Mouse (Mus musculus) heart, postnatal 14 days (tissue): Measurements from ENCODE around the gene Mettl6. TPM values are rescaled to one million over a fixed set of nuclear protein-coding genes. Genes with fewer than 3 reads are reported as not detected.
"Not testable (repeated sequence)": the region's sequence is repeated elsewhere in the genome, so short reads cannot be mapped to it uniquely, and the experiment has no call there.

Source experiments
- DNase-seq, 2 experiments: peaks; one replicate each; pipeline ENCODE4 v3.0.0; 2021 to 2022
- intact Hi-C: fragments of 180-260 bp; cut with DNase I; formaldehyde crosslinking; loops from one replicate; pipeline ENCODE4 v1.15.1; 2025
- total RNA-seq, 2 experiments: library from RNA; stranded (reverse); gene quantifications; 2 replicates each; pipeline ENCODE4 v1.2.3; 2021

The Mettl6 gene
- total RNA-seq, 2 experiments from 2014 or later: 11.6 to 12.3 TPM

DNA sequence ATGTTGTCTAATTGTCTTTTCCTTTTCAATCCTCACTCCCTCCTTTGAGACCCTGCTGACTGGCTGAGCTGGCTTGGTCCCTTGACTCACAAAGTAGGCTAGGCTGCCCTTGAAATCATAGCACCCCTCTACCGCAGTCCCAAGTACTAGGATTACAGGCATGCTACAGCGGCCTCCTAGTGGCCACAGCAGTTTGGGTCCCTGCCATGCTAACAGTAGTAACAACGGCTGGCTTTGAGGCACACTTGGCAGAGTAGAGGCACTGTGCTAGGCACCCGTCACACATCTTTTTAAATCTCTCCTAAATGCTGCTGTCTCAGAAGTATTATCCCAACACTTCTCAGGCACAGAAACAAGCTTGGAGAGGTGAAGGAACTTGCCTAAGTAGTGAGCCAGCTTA, 8.4 kb downstream of the Mettl6 start:
- intact Hi-C loops: no loop called here
- DNase-seq: no peak

DNA sequence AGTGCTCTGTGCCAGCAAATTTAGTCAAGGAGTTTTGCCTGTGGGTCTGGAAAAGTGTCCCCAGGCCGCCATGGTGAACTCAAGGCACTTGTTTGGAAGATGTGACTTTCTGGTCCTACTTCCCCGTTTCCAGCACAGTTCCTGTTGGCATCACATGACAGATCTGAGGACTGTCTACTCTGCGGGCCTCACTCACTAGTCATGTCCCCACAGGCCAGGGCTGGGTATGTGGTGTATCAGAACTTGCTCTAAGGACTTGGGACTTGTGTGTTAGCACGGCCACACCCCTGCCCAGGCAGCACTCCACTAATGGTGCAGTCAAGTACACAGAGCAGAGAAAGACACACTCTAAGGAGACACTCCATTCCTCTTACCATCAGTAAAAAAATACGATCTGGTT, 12.4 kb downstream of the Mettl6 start:
- intact Hi-C loops: no loop called here
- no peak for DNase-seq

DNA sequence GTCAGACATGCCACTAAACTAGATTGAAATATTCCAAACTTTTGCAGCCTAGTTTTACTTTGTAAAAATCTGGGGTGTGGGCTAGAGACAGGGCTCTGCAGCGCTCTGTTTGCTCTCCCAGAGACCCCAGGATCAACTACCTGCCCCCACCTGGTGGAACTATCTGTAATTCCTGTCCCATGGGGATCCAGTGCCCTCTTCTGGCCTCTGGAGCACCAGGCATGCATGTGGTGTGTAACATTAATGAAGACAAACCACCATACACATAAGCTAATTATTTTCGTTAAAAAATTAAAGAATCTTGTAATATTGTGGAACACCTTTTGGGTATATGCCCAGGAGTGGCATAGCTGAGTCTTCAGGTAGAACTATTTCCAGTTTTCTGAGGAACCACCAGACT, 21.5 kb downstream of the Mettl6 start:
- intact Hi-C loops: loop anchor here (2.0 kb wide), 1 partner anchor 110 kb away; no protein-coding TSS in a partner anchor
- no peak for DNase-seq

DNA sequence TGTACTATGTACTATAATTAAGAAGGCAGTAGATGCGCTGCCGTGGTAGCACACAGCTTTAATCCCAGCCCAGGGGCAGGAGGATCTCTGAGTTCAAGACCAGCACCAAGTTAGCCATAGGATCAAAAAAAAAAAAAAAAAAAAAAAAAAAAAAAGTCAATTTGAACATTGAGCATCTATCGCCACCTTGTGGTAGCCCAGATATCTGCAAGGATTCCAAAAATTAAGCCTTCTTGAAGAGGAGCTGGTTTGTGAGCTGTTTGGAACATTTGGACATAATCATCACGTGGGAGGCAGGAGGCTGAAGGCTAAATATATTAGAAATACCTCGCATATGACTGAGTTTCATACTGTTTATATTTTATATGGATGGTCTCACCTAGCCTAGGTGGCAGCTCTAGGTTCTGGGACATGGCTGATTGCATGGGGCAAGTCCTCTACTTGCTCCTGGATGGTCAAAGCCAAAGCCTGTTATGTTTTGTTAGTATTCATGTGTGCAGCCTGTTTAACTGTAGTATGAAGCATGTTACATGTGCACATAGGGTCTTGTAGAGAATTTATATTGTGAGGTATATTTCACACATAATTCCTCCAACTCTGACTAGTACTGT, 22.3 kb downstream of the Mettl6 start:
- intact Hi-C loops: loop anchor here (1.0 to 2.0 kb wide), 2 partner anchors 86 to 110 kb away; no protein-coding TSS in a partner anchor
- DNase-seq: peak; percentile 48 to 76

DNA sequence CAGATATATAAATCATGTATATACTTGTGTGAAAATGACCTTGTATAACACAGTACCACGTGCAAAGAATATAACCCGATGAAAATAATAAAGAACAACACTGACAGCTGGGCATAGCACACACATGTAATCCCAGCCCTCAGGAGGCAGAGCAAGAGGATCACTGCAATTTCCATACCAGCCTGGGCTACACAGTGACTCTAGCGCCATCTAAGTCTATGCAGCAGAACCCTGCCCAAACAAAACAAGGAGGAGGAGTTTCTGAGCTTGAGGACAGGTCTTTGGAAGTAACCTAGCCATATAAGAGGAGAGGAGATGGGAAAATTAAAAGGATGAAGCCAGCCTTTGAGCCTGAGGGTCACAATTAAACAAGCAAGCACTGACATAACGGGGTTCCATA, 25.1 kb downstream of the Mettl6 start:
- intact Hi-C loops: loop anchor here (2.0 kb wide), 1 partner anchor 197 kb away; no protein-coding TSS in a partner anchor
- no peak for DNase-seq

DNA sequence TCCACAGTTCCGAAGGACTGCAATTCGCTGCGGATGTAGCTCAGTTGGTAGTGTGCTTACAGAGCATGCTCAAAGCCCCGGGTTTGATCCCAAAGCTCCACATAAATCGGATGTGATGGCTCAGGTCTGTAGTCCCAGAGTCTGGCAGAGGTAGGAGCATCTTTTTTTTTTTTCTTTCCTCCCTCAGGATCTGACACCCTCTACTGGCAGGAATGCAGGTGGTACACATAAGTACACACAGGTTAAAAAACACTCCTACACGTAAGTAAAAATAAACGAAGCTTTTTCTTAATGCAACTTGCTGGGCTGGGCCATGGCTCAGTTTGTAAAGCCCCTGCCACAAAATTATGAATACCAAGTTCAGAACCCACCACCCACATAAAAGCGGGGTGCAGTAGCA, 30.7 kb downstream of the Mettl6 start:
- peak in 1 of 2 experiments; percentile 26 for DNase-seq
- intact Hi-C loops: no loop called here

DNA sequence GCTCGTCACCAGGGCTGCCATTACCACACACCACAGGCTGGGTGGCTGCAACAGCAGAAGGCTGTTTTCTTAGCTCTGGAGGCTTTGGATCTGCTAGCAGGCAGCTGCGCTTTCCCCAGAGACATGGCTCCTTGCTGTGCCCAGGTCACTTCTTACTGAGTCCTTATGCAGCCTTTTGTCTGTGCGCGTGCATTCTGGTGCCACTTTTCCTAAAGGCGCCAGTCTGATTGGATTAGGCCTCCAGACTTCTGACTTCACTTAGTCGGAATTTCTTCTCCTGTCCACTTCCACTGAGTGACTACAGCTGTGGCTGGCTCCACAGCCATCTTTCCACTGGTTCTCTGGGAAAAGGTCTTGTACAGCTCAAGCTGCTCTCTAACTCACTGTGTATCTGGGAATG, 32.0 kb downstream of the Mettl6 start:
- intact Hi-C loops: no loop called here
- DNase-seq: peak; percentile 40 to 54

DNA sequence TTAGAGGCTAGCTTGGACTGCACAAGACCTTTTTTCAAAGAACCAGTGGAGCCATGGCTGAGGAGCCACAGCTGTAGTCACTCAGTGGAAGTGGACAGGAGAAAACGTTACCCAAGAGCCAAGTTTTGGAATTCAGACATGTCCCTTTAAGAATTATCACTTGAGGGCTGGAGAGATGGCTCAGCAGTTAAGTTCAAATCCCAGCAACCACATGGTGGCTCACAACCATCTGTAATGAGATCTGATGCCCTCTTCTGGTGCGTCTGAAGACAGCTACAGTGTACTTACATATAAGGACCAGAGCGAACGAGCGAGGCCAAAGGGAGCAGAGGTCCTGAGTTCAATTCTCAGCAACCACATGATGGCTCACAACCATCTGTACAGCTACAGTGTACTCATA, 32.6 kb downstream of the Mettl6 start:
- intact Hi-C loops: not testable (repeated sequence)
- DNase-seq: peak in 1 of 2 experiments; percentile 23

DNA sequence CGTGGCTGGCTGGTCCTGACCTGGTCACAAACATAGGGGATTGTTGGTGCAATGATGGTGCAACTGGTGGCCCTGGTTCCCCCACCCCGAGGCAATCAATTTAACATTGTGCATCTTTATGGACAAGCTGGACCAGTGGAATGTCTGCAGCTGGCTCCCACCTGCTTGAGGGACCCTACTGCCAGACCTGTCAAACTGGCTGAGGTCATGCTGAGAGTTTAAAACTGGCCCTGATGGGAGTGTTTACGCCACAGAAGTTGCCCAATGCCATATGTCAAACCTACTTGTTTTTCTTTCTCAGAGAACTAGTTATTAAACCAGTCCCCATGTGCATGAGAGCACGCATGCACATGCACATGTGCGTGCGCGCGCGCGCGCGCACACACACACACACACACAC, 36.8 kb downstream of the Mettl6 start:
- intact Hi-C loops: no loop called here
- DNase-seq: peak; percentile 42 to 55

DNA sequence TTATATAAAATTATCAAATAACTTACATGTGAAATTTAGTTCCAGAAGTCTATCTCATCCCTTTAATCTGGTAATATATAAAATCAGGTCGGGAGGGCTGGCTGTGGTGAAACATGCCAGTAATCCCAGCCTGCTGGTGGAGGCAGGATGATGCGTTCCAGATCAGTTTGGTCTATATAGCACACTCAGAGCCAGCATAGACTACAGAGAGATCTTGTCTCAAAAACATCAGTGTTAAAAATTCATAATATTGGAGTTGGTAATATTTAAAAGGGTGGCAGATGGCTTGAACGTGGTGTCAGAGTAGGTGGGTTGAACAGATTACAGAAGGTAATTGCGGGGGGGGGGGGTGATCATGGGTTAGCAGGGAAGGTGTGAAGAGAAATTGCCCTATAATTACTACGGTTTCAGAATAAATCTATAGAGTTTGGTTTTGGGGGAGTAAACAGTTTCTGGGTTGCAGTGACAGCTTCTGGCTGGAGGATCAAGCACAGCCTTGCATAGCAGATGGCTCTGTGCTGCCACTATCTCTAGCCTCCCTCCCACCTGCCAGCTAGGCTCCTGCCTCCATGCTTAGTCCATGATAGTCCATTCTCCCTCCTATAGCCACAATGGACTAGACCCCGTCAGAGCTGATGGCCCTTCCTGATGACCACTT, 38.6 kb downstream of the Mettl6 start:
- intact Hi-C loops: no loop called here
- no peak for DNase-seq

DNA sequence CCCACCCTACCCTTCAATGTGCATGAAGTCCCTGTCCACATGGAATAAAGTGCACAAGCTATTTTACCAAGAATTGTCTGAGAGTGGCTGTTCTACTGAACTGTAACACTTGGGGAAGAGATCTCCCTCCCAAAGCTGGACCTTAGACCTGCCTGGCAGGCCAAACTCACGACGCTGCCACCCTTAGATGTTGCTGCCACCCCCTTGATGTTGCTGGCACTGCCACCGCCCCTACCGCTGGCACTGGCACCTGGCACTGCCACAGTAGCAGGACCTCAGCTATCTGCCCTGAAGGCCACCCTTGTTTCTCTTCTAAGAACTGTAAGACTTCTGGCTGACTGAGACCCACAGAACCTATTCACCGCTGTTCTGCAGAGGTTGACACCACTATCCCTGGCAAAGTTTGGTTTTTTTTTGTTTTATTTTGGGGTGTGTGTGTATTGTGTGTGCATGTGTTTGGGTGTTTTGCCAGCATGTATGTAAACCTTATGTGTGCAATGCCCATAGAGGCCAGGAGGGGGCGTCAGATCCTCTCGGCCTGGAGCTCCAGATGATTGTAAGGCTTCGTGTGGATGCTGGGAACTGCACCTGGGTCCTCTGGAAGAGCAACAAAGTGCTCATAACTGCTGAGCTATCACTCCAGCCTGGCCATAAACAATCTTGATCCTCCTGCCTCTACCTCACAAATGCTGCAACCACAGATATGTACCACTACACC, 39.8 kb downstream of the Mettl6 start:
- intact Hi-C loops: no loop called here
- no peak for DNase-seq

DNA sequence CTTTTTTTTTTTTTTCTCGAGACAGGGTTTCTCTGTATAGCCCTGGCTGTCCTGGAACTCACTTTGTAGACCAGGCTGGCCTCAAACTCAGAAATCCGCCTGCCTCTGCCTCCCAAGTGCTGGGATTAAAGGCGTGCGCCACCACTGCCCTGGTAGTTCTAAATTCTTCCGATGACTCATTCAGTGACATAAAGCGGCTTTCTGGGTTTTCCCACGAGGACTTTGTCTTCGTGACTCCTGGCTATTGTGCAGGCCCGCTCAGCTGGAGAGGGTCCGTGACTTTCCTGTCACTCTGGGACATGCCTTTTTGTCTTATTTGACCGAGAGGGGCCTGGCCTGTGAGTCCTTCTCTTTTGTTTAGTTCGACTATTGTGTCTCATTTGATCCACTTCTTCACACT, 40.9 kb downstream of the Mettl6 start:
- intact Hi-C loops, DNase-seq: not testable (repeated sequence)

DNA sequence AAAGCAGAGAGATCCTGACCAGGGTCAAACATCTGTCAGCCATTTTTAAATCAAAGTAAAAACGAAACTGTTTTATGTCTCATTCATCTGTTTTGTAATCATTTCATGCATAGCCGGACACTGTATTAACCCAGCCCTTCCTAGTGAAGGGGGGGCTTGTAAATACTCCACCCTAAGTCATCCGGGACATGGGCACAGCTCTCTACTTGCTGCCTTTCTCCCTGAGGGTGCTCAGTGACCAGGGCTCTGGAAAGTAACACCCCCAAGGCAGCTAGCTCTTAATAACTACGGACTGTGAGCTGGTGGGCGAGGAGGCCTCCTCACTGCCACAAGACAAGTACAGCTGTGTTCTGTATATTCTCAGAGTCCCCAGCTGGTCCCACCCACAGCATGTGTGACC, 45.8 kb downstream of the Mettl6 start:
- no peak for DNase-seq
- intact Hi-C loops: no loop called here

DNA sequence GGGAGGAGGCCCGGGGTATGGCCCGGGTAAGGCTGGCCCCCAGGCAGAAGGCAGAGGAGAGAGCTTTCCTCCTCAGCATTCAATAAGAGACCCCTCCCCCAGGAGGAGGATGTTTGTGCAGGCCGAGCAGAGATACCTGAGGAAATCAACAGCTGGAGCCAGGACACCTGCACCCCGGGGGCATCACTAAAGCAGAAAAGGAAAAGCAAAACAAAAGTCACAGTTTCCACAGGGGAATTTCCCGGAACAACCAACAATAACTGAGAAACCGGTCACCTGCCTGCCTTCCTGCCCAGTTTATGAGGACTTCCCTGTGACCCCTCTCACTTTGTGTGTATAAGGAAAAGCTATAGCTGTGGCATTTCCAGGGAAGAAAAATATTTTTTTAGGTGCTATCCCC, 51.2 kb downstream of the Mettl6 start:
- intact Hi-C loops: no loop called here
- no peak for DNase-seq

DNA sequence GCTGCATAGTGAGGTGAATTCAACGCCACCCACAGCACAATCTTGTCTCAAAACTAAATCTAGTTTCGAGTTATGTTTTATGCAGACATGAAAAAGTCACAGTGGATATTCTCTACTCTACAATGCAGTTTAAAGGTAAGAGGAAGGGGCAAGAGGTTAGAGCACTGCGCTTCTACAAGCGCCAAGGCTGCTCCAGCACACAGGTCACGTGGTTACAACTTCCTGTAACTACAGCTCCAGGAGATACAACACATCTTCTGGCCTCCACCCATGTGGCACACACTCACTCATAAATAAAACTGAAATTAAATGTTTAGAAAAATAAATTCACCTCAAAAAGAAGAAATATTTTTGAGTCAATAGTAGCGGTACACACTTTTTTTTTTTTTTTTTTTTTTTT, 54.1 kb downstream of the Mettl6 start:
- intact Hi-C loops: no loop called here
- DNase-seq: no peak

DNA sequence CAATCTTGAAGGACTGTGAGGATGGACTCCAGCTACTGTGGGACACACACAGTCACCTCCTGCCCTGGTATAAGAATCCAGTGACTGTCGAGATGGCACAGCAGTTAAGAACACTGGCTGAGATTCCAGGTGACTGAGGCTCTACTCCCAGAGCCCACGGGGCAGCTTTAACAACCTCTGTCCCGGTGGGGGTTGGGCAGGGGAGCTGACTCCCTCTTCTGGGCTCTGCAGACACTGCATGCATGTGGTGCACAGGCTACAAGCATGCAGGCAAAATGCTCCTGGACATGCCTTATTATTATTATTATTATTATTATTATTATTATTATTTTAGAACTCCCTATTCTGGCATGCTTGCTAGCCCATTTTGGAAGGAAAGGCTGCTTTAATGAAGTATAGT, 54.6 kb downstream of the Mettl6 start:
- no peak for DNase-seq
- intact Hi-C loops: no loop called here

DNA sequence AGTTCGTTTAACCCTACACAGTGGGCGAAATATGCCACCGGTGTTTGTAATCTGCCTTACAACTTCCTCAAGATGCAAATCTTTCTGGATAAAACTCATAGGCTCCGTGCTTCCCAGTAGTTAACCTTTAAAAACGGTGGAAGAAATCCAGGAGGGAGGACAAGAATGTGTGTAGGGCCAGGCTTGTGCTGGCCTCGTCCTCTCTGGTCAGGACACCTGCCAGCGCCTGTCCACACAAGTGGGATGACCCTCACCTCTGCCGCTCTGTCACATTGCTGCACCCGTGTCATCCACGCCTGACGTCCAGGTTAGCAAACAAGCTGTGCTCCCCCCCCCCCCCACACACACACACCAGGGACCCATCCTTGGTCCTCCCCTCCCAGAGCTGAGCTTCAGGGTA, 55.6 kb downstream of the Mettl6 start:
- DNase-seq: no peak
- intact Hi-C loops: no loop called here

DNA sequence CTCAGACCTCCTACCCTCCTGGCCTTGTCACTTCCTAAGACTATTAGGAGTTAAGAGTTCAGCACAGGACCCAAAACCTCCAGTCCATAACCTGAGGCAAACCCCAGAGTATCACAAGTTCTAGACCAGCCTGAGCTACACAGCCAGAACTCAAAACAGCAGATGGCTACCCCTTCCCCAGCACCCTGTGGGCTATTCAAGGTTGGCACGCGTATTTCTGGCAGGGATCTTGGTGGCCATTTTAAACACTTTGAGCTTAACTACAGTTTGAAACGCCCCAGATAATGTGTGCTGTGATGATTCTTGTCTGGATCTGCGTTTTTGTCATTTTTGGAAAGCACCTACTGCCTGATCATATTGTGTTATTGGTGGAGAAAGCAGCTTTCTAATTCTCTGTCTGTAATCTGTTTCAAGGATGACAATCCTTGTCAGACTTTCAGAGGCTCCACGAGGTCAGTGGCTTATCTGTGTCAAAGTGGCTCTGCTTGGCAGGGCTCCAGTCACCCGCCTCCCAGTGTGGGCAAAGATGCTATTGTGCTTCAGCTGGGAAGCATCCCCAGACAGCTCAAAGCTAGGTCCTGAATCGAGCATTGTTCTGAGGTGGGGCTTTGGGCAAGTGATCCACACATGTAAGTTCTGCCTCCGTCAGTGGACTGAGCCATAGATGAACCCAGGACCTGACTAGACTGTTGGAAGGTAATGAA, 56.9 kb downstream of the Mettl6 start:
- DNase-seq: no peak

DNA sequence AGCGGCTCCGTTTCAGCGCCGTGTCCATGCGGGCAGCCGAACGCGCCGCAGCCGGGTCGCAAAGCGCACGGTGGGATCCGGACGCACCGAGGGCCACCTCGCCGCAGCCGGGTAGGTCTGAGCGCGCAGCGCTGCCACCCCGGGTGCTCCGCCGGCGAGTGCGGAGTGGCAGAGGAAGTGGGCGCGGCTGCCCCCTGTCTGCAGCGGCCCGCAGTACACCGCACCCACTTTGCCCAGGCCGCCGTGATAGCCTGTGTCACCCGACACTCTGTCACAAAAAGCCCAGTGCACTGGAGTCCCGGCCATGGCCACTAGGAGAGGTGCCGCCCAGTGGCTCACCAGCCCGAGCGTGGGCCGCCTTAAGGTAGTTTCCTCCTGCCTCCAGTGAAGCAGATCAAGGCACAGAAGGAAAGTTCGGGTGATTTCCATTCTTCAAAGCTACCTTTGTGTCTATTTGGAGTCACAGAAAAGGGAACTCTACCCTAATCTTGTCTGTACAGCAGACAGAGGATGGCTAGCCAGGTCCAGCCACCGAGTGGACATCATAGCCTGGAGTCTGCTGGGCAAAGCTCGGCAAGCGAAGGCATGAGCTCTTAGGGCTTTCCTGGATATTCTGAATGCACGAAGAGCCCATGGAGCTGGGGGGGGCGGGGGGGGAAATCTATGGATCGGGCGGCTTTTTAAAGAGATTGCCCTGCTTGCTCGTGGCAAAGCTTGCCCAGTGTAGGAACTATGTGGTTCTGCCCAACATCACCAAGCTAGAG, 58.7 kb downstream of the Mettl6 start, which contains the start of gene Sh3bp5:
Gene Sh3bp5, minus strand, starts transcription at position 149 of the 764 bp plus-strand sequence.
- intact Hi-C loops: loop anchor here (1.0 to 2.0 kb wide), 2 partner anchors 31 to 50 kb away; no protein-coding TSS in a partner anchor

More for the DNA sequence above, 56.9 kb downstream of the Mettl6 start:
- intact Hi-C loops: loop anchor here (2.0 kb wide), 1 partner anchor 29 kb away; no protein-coding TSS in a partner anchor

More for the DNA sequence above, 58.7 kb downstream of the Mettl6 start, which contains the start of gene Sh3bp5:
- DNase-seq: peak; percentile 96 to 97
